Mouse (Mus musculus) hindbrain, embryonic 12.5 days (tissue): ENCODE measurements around the gene Vti1a. TPM values are rescaled to one million over a fixed set of nuclear protein-coding genes. Genes with fewer than 3 reads are reported as not detected.

Experiments used
- ATAC-seq: fragments of 200-750 bp; cut with Nextera tagmentation; 2 replicates; pipeline ENCODE4 v1.8.0; 2017; ENCODE audit warnings: moderate TSS enrichment; ENCODE audit not compliant: low FRiP score
- H3K27ac ChIP-seq: fragments of 300-500 bp; sonication (generic); 2 replicates; pipeline ENCODE4 v1.5.1; 2016; ENCODE audit warnings: mild to moderate bottlenecking
- H3K27me3 ChIP-seq: fragments of 300-500 bp; sonication (generic); 2 replicates; pipeline ENCODE4 v1.6.1; 2016; ENCODE audit warnings: mild to moderate bottlenecking
- H3K36me3 ChIP-seq: fragments of 300-500 bp; sonication (generic); 2 replicates; pipeline ENCODE4 v1.6.1; 2016; ENCODE audit warnings: mild to moderate bottlenecking
- H3K4me1 ChIP-seq: fragments of 300-500 bp; sonication (generic); 2 replicates; pipeline ENCODE4 v1.6.1; 2016
- H3K4me2 ChIP-seq: fragments of 300-500 bp; sonication (generic); replicated peaks from 2 replicates; pipeline ENCODE4 v1.6.1; 2016; ENCODE audit warnings: mild to moderate bottlenecking
- H3K4me3 ChIP-seq: fragments of 300-500 bp; sonication (generic); 2 replicates; pipeline ENCODE4 v1.5.1; 2016; ENCODE audit warnings: mild to moderate bottlenecking
- H3K9ac ChIP-seq: fragments of 300-500 bp; sonication (generic); 2 replicates; pipeline ENCODE4 v1.6.1; 2016; ENCODE audit warnings: mild to moderate bottlenecking, moderate library complexity
- H3K9me3 ChIP-seq: fragments of 300-500 bp; sonication (generic); replicated peaks from 2 replicates; pipeline ENCODE4 v1.6.1; 2016; ENCODE audit warnings: mild to moderate bottlenecking
- WGBS: fragments of 180-500 bp; shearing (Covaris S2); methylation state at CpG from one replicate; pipeline ENCODE4 v1.1.7; 2016; 5-methylcytosine and 5-hydroxymethylcytosine counted together
- polyA plus RNA-seq: library from polyadenylated mRNA; unstranded; fragments of >200 nt; fragmentation: Nextera tagmentation; extraction: Ambion mirVana; gene quantifications from 2 replicates; pipeline ENCODE4 v1.2.1, GENCODE M21; 2016

The Vti1a gene
- polyA plus RNA-seq, 1 experiment from 2014 or later, result 32.3 TPM

- peak overlapping the region; percentile 97 for H3K4me2 ChIP-seq
- no peaks in the 10 kb centered on the region for H3K27me3 ChIP-seq
- H3K36me3 ChIP-seq, result 0 out of 2 replicates have a peak, but pooled peaks cover 3% of the 10 kb centered on the region
- H3K4me1 ChIP-seq, result peaks cover 26% of the 10 kb centered on the region
- no peak for ATAC-seq
- no peak overlapping the region for H3K27ac ChIP-seq
- H3K9me3 ChIP-seq, result no peaks in the 10 kb centered on the region
- no peak overlapping the region for H3K9ac ChIP-seq
- WGBS, result 68% methylated on average over 10 of the region's 10 CpGs
- peak overlapping the region; percentile 84 for H3K4me3 ChIP-seq
These were observed 806 bp downstream of the Vti1a start for GRCm38 (mm10) chr19:55316901-55317300.

DNA sequence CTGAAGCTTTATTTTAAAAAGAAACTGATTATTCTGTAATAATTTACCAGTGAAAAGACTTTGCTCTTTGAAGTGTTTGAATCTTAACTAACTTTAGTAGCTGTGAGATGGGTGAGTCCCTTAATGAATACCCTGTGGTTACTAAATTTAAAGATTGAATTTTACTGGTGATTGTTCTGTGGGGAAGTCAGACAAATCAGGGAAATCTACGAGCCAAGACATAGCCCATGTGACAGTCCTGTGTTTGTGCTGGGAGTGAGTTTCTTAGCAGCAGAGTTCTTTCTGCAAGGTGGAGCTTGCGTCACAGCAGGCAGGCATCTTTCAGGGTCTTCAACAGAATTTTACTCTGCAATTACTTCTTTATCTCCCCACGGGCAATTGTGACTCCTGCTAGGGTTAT, 2.9 kb downstream of the Vti1a start:
- no peak overlapping the region for H3K4me2 ChIP-seq
- no peak for ATAC-seq
- 82% methylated on average over 3 of the region's 3 CpGs for WGBS

DNA sequence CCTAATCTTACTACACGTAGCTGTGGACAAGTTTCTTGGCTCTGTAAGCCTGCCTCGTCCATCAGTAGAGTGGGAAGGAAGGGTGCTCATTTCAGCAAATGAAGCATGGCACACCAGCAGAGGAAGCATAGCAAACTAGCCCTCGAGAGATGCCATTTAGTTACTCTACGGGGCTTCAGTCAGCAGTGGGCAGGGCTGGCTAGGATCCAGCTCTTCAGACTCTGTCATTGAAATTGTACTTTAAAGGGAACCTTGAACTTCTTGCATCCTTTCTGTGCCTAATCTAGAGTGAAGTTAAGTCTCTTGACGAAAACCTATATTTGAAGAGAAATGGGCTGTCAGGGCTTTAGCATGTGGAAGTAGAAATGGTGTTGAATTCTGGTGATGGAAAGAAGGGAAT, 3.4 kb downstream of the Vti1a start:
- peaks cover 18% of the 10 kb centered on the region for H3K4me1 ChIP-seq
- peaks cover 5% of the 10 kb centered on the region; the same call in 1 of the 2 replicates for H3K36me3 ChIP-seq
- no peak for ATAC-seq
- 82% methylated on average over 5 of the region's 5 CpGs for WGBS
- no peak overlapping the region for H3K4me2 ChIP-seq
- H3K9ac ChIP-seq, result no peak overlapping the region
- no peaks in the 10 kb centered on the region for H3K9me3 ChIP-seq
- no peak overlapping the region for H3K27ac ChIP-seq
- H3K27me3 ChIP-seq, result no peaks in the 10 kb centered on the region
- no peak overlapping the region for H3K4me3 ChIP-seq

More for the DNA sequence above, 2.9 kb downstream of the Vti1a start:
- Histone ChIP-seq H3K27ac (no peak overlapping the region), H3K9ac (no peak overlapping the region), H3K4me3 (no peak overlapping the region), H3K27me3 (no peaks in the 10 kb centered on the region), H3K36me3 (peaks cover 5% of the 10 kb centered on the region; the same call in 1 of the 2 replicates), H3K9me3 (no peaks in the 10 kb centered on the region), H3K4me1 (peaks cover 23% of the 10 kb centered on the region)

DNA sequence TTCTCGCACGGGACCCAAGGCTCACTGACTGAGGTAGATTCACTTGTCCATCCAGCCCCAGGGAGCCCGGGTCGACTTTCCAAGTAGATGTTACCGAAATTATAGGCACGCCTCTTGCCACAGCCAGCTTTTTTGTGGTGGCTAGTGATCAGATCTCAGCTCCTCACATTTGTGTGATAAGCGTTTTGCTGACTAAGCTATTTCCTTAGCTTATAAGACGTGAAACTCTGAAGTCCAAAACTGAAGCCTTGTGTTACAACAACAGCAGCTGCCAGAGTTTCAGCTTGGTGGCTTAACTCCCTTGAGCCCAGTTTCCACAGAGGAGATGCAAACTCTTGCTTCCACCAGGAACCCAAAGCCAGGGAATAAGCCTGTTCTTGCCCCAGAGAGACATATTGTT, 6.5 kb downstream of the Vti1a start:
- Histone ChIP-seq H3K4me2 (no peak overlapping the region), H3K27me3 (no peaks in the 10 kb centered on the region), H3K4me3 (no peak overlapping the region), H3K4me1 (peaks cover 3% of the 10 kb centered on the region; the same call in 1 of the 2 replicates), H3K9me3 (no peaks in the 10 kb centered on the region), H3K9ac (no peak overlapping the region), H3K27ac (no peak overlapping the region), H3K36me3 (peaks cover 5% of the 10 kb centered on the region; the same call in 1 of the 2 replicates)
- WGBS, result 91% methylated on average over 8 of the region's 8 CpGs
- no peak for ATAC-seq

- Histone ChIP-seq H3K9ac (no peak overlapping the region), H3K9me3 (no peaks in the 10 kb centered on the region), H3K36me3 (peaks cover 29% of the 10 kb centered on the region), H3K4me1 (no peaks in the 10 kb centered on the region), H3K27ac (no peak overlapping the region), H3K4me2 (no peak overlapping the region), H3K4me3 (no peak overlapping the region), H3K27me3 (no peaks in the 10 kb centered on the region)
- 94% methylated on average over 4 of the region's 4 CpGs for WGBS
- no peak for ATAC-seq
These were observed 11.4 kb downstream of the Vti1a start for GRCm38 (mm10) chr19:55327510-55327909.

- Histone ChIP-seq H3K9ac (no peak overlapping the region), H3K9me3 (no peaks in the 10 kb centered on the region), H3K4me1 (no peaks in the 10 kb centered on the region), H3K27ac (no peak overlapping the region), H3K36me3 (peaks cover 24% of the 10 kb centered on the region), H3K4me3 (no peak overlapping the region), H3K4me2 (no peak overlapping the region), H3K27me3 (no peaks in the 10 kb centered on the region)
- WGBS, result 93% methylated on average over 5 of the region's 5 CpGs
- ATAC-seq, result no peak
These were observed 15.7 kb downstream of the Vti1a start for GRCm38 (mm10) chr19:55331776-55332175.

GRCm38 (mm10) chr19:55332641-55333268, 16.7 kb downstream of the Vti1a start:
- Histone ChIP-seq H3K4me2 (no peak overlapping the region), H3K9ac (no peak overlapping the region), H3K27me3 (no peaks in the 10 kb centered on the region), H3K4me1 (no peaks in the 10 kb centered on the region), H3K9me3 (no peaks in the 10 kb centered on the region), H3K27ac (no peak overlapping the region), H3K36me3 (peaks cover 24% of the 10 kb centered on the region), H3K4me3 (no peak overlapping the region)
- ATAC-seq, result peak; percentile 75; the same call in 1 of the 2 replicates
- 93% methylated on average over 8 of the region's 8 CpGs for WGBS

DNA sequence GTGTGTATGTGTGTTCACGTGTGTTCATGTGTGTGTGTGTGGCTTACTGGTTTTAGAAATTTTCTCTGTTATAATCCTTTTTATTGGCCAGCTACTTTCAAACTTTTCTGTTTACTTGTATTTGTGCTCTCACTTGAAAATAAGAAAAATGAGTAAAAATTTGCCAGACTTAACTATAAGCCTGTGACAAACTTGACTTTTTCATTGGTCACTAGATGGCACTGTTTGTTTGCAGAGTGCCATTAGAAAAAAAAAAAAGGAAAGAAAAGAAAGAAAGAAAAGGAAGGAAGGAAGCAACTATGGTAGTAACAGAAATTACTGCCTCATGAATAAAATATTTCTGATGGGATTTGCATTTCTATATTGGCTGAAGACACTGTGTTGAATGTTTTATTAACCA, 19.8 kb downstream of the Vti1a start:
- Histone ChIP-seq H3K9me3 (no peaks in the 10 kb centered on the region), H3K27ac (no peak overlapping the region), H3K27me3 (no peaks in the 10 kb centered on the region), H3K9ac (no peak overlapping the region), H3K36me3 (0 out of 2 replicates have a peak, but pooled peaks cover 4% of the 10 kb centered on the region), H3K4me3 (no peak overlapping the region), H3K4me1 (no peaks in the 10 kb centered on the region), H3K4me2 (no peak overlapping the region)
- ATAC-seq, result no peak
- WGBS, result 97% methylated on average over 1 of the region's 1 CpGs

GRCm38 (mm10) chr19:55336441-55336840, 20.3 kb downstream of the Vti1a start:
- H3K9me3 ChIP-seq, result no peaks in the 10 kb centered on the region
- 87% methylated on average over 12 of the region's 12 CpGs for WGBS

DNA sequence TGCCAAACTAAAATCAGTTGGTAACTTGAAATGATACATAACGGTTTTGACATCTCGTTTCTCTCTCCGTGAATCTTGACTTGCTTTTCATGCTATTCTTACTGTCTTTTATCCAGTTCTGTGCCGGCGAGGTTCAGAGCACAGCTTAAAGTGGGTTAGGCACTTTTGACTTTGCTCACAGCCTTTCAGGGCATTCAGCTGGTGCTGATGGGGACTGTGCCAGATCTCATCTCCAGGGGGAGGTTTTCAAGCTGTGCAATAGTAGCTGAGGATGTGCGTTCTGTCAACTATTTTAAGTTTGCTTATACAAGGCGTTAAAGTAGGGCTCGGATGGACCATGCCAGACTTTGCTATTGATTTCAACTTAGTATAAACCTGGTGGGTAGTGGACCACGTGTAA, 21.0 kb downstream of the Vti1a start:
- Histone ChIP-seq H3K27me3 (no peaks in the 10 kb centered on the region), H3K36me3 (no peaks in the 10 kb centered on the region), H3K27ac (no peak overlapping the region), H3K4me2 (no peak overlapping the region), H3K4me1 (0 out of 2 replicates have a peak, but pooled peaks cover 2% of the 10 kb centered on the region), H3K4me3 (no peak overlapping the region), H3K9ac (no peak overlapping the region), H3K9me3 (no peaks in the 10 kb centered on the region)
- 83% methylated on average over 9 of the region's 9 CpGs for WGBS
- ATAC-seq, result no peak

More at GRCm38 (mm10) chr19:55336441-55336840, 20.3 kb downstream of the Vti1a start:
- no peak overlapping the region for H3K27ac ChIP-seq
- H3K4me3 ChIP-seq, result no peak overlapping the region
- no peaks in the 10 kb centered on the region for H3K27me3 ChIP-seq
- no peak overlapping the region for H3K4me2 ChIP-seq
- ATAC-seq, result no peak
- no peak overlapping the region for H3K9ac ChIP-seq
- H3K36me3 ChIP-seq, result 0 out of 2 replicates have a peak, but pooled peaks cover 4% of the 10 kb centered on the region
- H3K4me1 ChIP-seq, result no peaks in the 10 kb centered on the region

- ATAC-seq, result no peak
- WGBS, result 97% methylated on average over 10 of the region's 10 CpGs
- no peak overlapping the region for H3K27ac ChIP-seq
These were observed 21.6 kb downstream of the Vti1a start for GRCm38 (mm10) chr19:55337664-55338063.

DNA sequence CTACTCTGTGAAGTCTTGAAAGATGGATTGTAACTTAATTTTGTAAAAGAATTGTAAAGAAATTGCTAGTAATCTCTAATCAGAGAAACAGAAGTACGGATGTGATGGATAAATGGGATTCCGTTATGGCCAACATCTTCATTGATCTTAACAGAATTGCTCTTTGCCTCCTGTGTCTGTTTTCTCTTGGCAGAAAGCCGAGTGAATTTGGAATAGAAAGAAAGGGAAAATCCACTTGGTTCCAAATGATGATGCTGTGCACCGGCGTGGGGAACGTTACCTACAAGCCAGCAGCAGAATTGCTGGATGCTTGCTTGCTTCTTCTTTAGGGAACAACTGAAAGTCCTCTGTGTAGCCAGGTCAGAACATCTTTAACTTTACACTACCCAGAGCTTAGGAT, 24.4 kb downstream of the Vti1a start:
- Histone ChIP-seq H3K9ac (no peak overlapping the region), H3K4me1 (0 out of 2 replicates have a peak, but pooled peaks cover 2% of the 10 kb centered on the region), H3K36me3 (no peaks in the 10 kb centered on the region), H3K4me2 (no peak overlapping the region), H3K9me3 (no peaks in the 10 kb centered on the region), H3K27ac (no peak overlapping the region), H3K27me3 (no peaks in the 10 kb centered on the region), H3K4me3 (no peak overlapping the region)
- 87% methylated on average over 6 of the region's 6 CpGs for WGBS
- no peak for ATAC-seq

More at GRCm38 (mm10) chr19:55337664-55338063, 21.6 kb downstream of the Vti1a start:
- H3K4me2 ChIP-seq, result no peak overlapping the region
- H3K36me3 ChIP-seq, result no peaks in the 10 kb centered on the region
- no peaks in the 10 kb centered on the region for H3K9me3 ChIP-seq
- H3K27me3 ChIP-seq, result no peaks in the 10 kb centered on the region
- H3K9ac ChIP-seq, result no peak overlapping the region
- no peak overlapping the region for H3K4me3 ChIP-seq
- 0 out of 2 replicates have a peak, but pooled peaks cover 2% of the 10 kb centered on the region for H3K4me1 ChIP-seq

- Histone ChIP-seq H3K9me3 (no peaks in the 10 kb centered on the region), H3K4me2 (no peak overlapping the region), H3K27ac (no peak overlapping the region), H3K9ac (no peak overlapping the region), H3K36me3 (no peaks in the 10 kb centered on the region), H3K27me3 (no peaks in the 10 kb centered on the region), H3K4me1 (0 out of 2 replicates have a peak, but pooled peaks cover 2% of the 10 kb centered on the region), H3K4me3 (no peak overlapping the region)
- ATAC-seq, result no peak
- WGBS, result 78% methylated on average over 3 of the region's 3 CpGs
These were observed 25.3 kb downstream of the Vti1a start for GRCm38 (mm10) chr19:55341377-55341776.
